Mouse (Mus musculus) embryonic facial prominence, embryonic 15.5 days (tissue): ENCODE measurements around the gene Ube2l6. TPM values are rescaled to one million over a fixed set of nuclear protein-coding genes. Genes with fewer than 3 reads are reported as not detected.

Source experiments
- ATAC-seq: fragments of 200-750 bp; cut with Nextera tagmentation; 2 replicates; pipeline ENCODE4 v1.8.0; 2017; ENCODE audit warnings: low read depth, moderate TSS enrichment; ENCODE audit not compliant: insufficient number of reproducible peaks, low FRiP score, low TSS enrichment
- H3K27ac ChIP-seq: fragments of 300-500 bp; sonication (generic); replicated peaks from 2 replicates; pipeline ENCODE4 v1.5.1; 2015; ENCODE audit warnings: mild to moderate bottlenecking, inconsistent platforms
- H3K27me3 ChIP-seq: fragments of 300-500 bp; sonication (generic); 2 replicates; pipeline ENCODE4 v1.6.1; 2015; ENCODE audit warnings: inconsistent platforms
- H3K36me3 ChIP-seq: fragments of 300-500 bp; sonication (generic); 2 replicates; pipeline ENCODE4 v1.6.1; 2015; ENCODE audit warnings: mild to moderate bottlenecking, inconsistent platforms
- H3K4me1 ChIP-seq: fragments of 300-500 bp; sonication (generic); 2 replicates; pipeline ENCODE4 v1.6.1; 2015; ENCODE audit warnings: inconsistent platforms
- H3K4me2 ChIP-seq: fragments of 300-500 bp; sonication (generic); replicated peaks from 2 replicates; pipeline ENCODE4 v1.6.1; 2015; ENCODE audit warnings: mild to moderate bottlenecking, inconsistent platforms
- H3K4me3 ChIP-seq: fragments of 300-500 bp; sonication (generic); replicated peaks from 2 replicates; pipeline ENCODE4 v1.5.1; 2015; ENCODE audit warnings: mild to moderate bottlenecking, inconsistent platforms
- H3K9ac ChIP-seq: fragments of 300-500 bp; sonication (generic); 2 replicates; pipeline ENCODE4 v1.6.1; 2015; ENCODE audit warnings: inconsistent platforms
- H3K9me3 ChIP-seq: fragments of 300-500 bp; sonication (generic); replicated peaks from 2 replicates; pipeline ENCODE4 v1.6.1; 2016; ENCODE audit warnings: inconsistent platforms
- WGBS: fragments of 180-500 bp; shearing (Covaris S2); methylation state at CpG from one replicate; pipeline ENCODE4 v1.1.7; 2015; 5-methylcytosine and 5-hydroxymethylcytosine counted together
- polyA plus RNA-seq: library from polyadenylated mRNA; unstranded; fragments of >200 nt; fragmentation: Nextera tagmentation; extraction: Ambion mirVana; gene quantifications from 2 replicates; pipeline ENCODE4 v1.2.1, GENCODE M21; 2015

The Ube2l6 gene
- polyA plus RNA-seq, 1 experiment from 2014 or later, result 35.3 TPM

DNA sequence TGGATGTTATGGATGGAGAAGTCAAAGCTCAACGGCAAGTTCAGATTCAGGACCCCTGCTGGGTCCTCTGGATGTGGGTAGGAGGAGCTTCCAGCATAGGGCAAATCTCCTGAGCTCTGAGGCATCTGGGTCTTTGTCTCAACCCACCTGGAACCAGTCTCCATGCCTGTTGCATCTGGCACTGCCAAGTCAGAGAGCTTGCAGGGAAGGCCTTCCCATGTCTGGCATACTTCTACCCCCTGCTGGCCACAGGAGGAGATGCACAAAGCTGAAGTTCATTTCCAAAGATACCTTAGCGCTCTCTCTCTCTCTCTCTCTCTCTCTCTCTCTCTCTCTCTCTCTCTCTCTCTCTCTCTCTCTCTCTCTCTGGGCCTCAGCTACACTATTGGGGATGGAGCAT is 57.1 kb downstream of the Ube2l6 start:
- WGBS, result 40% methylated on average over 2 of the region's 2 CpGs
- H3K36me3 ChIP-seq, result peaks cover 43% of the 10 kb centered on the region

DNA sequence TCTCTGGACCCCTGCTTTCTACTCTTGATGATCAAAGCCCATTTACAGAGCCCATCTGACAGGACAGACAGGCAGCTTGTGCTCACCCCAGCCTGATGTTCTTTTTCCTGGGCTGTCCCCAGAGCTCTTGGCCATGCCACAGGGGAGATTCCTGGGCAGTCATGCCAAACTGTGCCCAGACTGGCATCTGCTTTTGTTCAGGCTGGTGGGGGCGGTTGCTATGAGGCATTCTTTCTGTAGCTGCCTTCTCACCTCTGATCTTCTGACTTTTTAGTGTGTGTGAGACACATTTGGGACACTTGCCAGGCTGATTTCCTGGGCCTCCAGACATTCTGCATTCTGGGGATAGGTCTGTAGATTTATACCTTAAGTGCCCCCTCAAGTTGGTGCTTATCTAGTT is 59.9 kb downstream of the Ube2l6 start:
- no peak overlapping the region for H3K4me3 ChIP-seq
- no peaks in the 10 kb centered on the region for H3K4me1 ChIP-seq
- H3K9ac ChIP-seq, result no peak overlapping the region
- no peaks in the 10 kb centered on the region for H3K27me3 ChIP-seq
- ATAC-seq, result no peak
- no peak overlapping the region for H3K4me2 ChIP-seq
- 81% methylated on average over 1 of the region's 1 CpGs for WGBS
- H3K27ac ChIP-seq, result no peak overlapping the region
- no peaks in the 10 kb centered on the region for H3K9me3 ChIP-seq
- H3K36me3 ChIP-seq, result peaks cover 49% of the 10 kb centered on the region

More for the DNA sequence above, 57.1 kb downstream of the Ube2l6 start:
- H3K4me1 ChIP-seq, result peaks cover 7% of the 10 kb centered on the region; the same call in 1 of the 2 replicates
- H3K4me2 ChIP-seq, result no peak overlapping the region
- H3K27me3 ChIP-seq, result no peaks in the 10 kb centered on the region
- no peaks in the 10 kb centered on the region for H3K9me3 ChIP-seq
- no peak for ATAC-seq
- H3K9ac ChIP-seq, result no peak overlapping the region
- no peak overlapping the region for H3K4me3 ChIP-seq
- H3K27ac ChIP-seq, result no peak overlapping the region

Other genes starting within 250 kb of the Ube2l6 start
- gene Ctnnd1, start 148.1 kb upstream of the Ube2l6 start, polyA plus RNA-seq, result 49.9 and 52.7 TPM in 2 replicates
- 0.16 and 0.27 TPM in 2 replicates for gene Btbd18, start 139.7 kb upstream of the Ube2l6 start, polyA plus RNA-seq
- gene Selenoh, start 128.1 kb upstream of the Ube2l6 start, polyA plus RNA-seq, result 230 and 231 TPM in 2 replicates
- gene Gm28635, start 120.8 kb upstream of the Ube2l6 start, polyA plus RNA-seq, result not detected in 2 replicates
- gene Med19, start 120.4 kb upstream of the Ube2l6 start, polyA plus RNA-seq, result 31.3 and 34.0 TPM in 2 replicates
- 92.6 and 96.0 TPM in 2 replicates for gene Tmx2, start 119.7 kb upstream of the Ube2l6 start, polyA plus RNA-seq
- gene Zdhhc5, start 83.6 kb upstream of the Ube2l6 start, polyA plus RNA-seq, result 28.1 and 28.9 TPM in 2 replicates
- gene Clp1, start 71.5 kb upstream of the Ube2l6 start, polyA plus RNA-seq, result 27.9 and 29.1 TPM in 2 replicates
- gene Ypel4, start 64.8 kb upstream of the Ube2l6 start, polyA plus RNA-seq, result 6.6 and 7.9 TPM in 2 replicates
- gene Gm19426, start 55.2 kb upstream of the Ube2l6 start, polyA plus RNA-seq, result 7.0 and 9.0 TPM in 2 replicates
- gene Serping1, start 23.4 kb upstream of the Ube2l6 start, polyA plus RNA-seq, result 40.0 and 48.0 TPM in 2 replicates
- 0.33 and 0.53 TPM in 2 replicates for gene Smtnl1, start 23.8 kb downstream of the Ube2l6 start, polyA plus RNA-seq
- 45.7 and 49.7 TPM in 2 replicates for gene Timm10, start 28.2 kb downstream of the Ube2l6 start, polyA plus RNA-seq
- gene Slc43a1, start 40.0 kb downstream of the Ube2l6 start, polyA plus RNA-seq, result 13.7 and 15.8 TPM in 2 replicates
- gene Rtn4rl2, start 87.9 kb downstream of the Ube2l6 start, polyA plus RNA-seq, result 1.1 and 2.0 TPM in 2 replicates
- gene Slc43a3, start 137.8 kb downstream of the Ube2l6 start, polyA plus RNA-seq, result 31.3 and 31.7 TPM in 2 replicates
- not detected in 2 replicates for gene Prg2, start 181.6 kb downstream of the Ube2l6 start, polyA plus RNA-seq
- not detected in 2 replicates for gene Prg3, start 189.4 kb downstream of the Ube2l6 start, polyA plus RNA-seq
- gene Ssrp1, start 238.4 kb downstream of the Ube2l6 start, polyA plus RNA-seq, result 236 and 250 TPM in 2 replicates
- 1.2 and 1.7 TPM in 2 replicates for gene P2rx3, start 238.6 kb downstream of the Ube2l6 start, polyA plus RNA-seq
- gene Tnks1bp1, start 249.2 kb downstream of the Ube2l6 start, polyA plus RNA-seq, result 63.8 and 68.0 TPM in 2 replicates